Comparison of ENCODE assay signal across 8 mouse cellular contexts in the genomic region with DNA sequence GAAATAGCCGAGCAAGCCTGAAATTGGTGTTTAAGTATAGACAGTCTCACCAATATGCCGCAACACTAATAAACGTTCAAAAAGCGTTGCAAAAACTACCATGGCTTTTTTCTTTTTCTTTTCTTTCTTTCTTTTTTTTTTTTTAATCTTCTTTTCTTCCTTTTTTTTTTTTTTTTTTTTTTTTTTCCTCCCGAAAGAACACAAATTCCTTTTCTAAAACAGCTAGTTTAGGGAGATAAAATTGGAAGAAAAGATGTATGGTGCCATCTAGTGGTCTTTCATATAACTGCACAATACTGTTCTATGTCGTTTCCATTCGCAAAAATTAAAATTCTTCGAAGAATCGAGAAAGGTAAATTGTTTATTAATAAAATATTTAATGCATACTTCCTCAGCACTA. TPM values are rescaled to one million over a fixed set of nuclear protein-coding genes. Genes with fewer than 3 reads are reported as not detected.
A peak's percentile ranks its signal among the peaks of the same experiment; 100 is the strongest.
DNase-seq lines count a peak whose midpoint lies in the region; ATAC-seq and TF ChIP-seq lines count a peak whose summit lies in the region.
"Had no signal": no experiment of that assay in that cellular context is flagged by ENCODE, and none has a peak within 500 bp of the region (broad histone marks: within the 10 kb centered on the region; RNA-seq: fewer than 3 reads in every experiment).

No protein-coding gene starts in this region.

- in situ Hi-C loops in CH12.LX (cut with MboI; ENCODE audit: low pct_ligation_motif_present, low pct_unique_long_range_greater_than_20kb, low sequenced_read_pairs): loop anchor here (5.0 to 25.0 kb wide), 2 partner anchors 169 to 471 kb away; no protein-coding TSS in a partner anchor

- no peak for TF ChIP-seq POLR2A in CH12.LX (IDR thresholded peaks at IDR 0.05; ENCODE audit: low read depth, low read length)

- H3K4me2 ChIP-seq in CH12.LX (ENCODE audit: insufficient read depth, low read depth, poor library complexity, severe bottlenecking): no peak overlapping the region
- H3K4me2 ChIP-seq in neural tube, embryonic 15.5 days: no peak overlapping the region

- no peak overlapping the region for H3K27ac ChIP-seq in CH12.LX (ENCODE audit: insufficient read depth, low read depth)
- H3K27ac ChIP-seq in neural tube, embryonic 15.5 days (replicated peaks): no peak overlapping the region

- H3K4me1 ChIP-seq in CH12.LX (ENCODE audit: control insufficient read depth in 1 of 2, insufficient read depth in 2 of 2): peaks cover 11 to 28% of the 10 kb centered on the region in 2 experiments
- no peaks in the 10 kb centered on the region for H3K4me1 ChIP-seq in neural tube, embryonic 15.5 days

- peak overlapping the region in 2 of 3 experiments; percentile 41 to 60 for H3K4me3 ChIP-seq in CH12.LX (replicated peaks in 1 of 3; ENCODE audit: low read depth in 2 of 3, low read length in 2 of 3, poor library complexity in 1 of 3)
- H3K4me3 ChIP-seq in neural tube, embryonic 15.5 days (replicated peaks): no peak overlapping the region
- H3K4me3 ChIP-seq: megakaryocyte, embryonic 14.5 days had no signal

- DNase-seq in layer of hippocampus, adult 9-10 months (ENCODE audit: low spot score): peak; percentile 22
- no peak for DNase-seq in layer of hippocampus, adult 9-11 months
- DNase-seq in CH12.LX (ENCODE audit: extremely low read depth): peak; percentile 74
- peak; percentile 25 for DNase-seq in Muller cell, postnatal 12 days (ENCODE audit: inconsistent ontology term)
- DNase-seq in hindlimb bud, embryonic 11.5 days (ENCODE audit: extremely low spot score, low read depth, low spot score): peak; percentile 31

- no peak for ATAC-seq in neural tube, embryonic 15.5 days (ENCODE audit: low FRiP score)
- no peak for ATAC-seq in granulocyte monocyte progenitor cell, adult 5-6 weeks (replicated peaks; ENCODE audit: poor library complexity, severe bottlenecking)

- no peak overlapping the region; the same call in 1 of the 2 replicates for H3K9ac ChIP-seq in CH12.LX (ENCODE audit: insufficient read depth, low read depth)
- no peak overlapping the region for H3K9ac ChIP-seq in neural tube, embryonic 15.5 days (replicated peaks)

- TF ChIP-seq EP300 in CH12.LX (IDR thresholded peaks at IDR 0.05; ENCODE audit: low read length): no peak

- peaks cover 0 to 6% of the 10 kb centered on the region in 2 experiments for H3K36me3 ChIP-seq in CH12.LX (replicated peaks in 1 of 2; ENCODE audit: control insufficient read depth in 1 of 2, insufficient read depth in 1 of 2, low read length in 1 of 2)
- no peaks in the 10 kb centered on the region for H3K36me3 ChIP-seq in neural tube, embryonic 15.5 days

- H3K9me3 ChIP-seq in CH12.LX (replicated peaks; ENCODE audit: low read length): peaks cover 6% of the 10 kb centered on the region
- no peaks in the 10 kb centered on the region for H3K9me3 ChIP-seq in neural tube, embryonic 15.5 days (replicated peaks)

- TF ChIP-seq CTCF in CH12.LX (conservative IDR thresholded peaks at IDR 0.05 in 1 of 2, IDR thresholded peaks at IDR 0.05 in 1 of 2; ENCODE audit: low read depth in 2 of 2, low read length in 2 of 2): peak; percentile 15 to 73; a peak in 2 of 4 replicates

- H3K27me3 ChIP-seq in CH12.LX (replicated peaks): no peaks in the 10 kb centered on the region
- H3K27me3 ChIP-seq in neural tube, embryonic 15.5 days (replicated peaks): 0 out of 2 replicates have a peak, but pooled peaks cover 5% of the 10 kb centered on the region

- dilution Hi-C loops in CH12.LX (cut with MboI; ENCODE audit: extremely low pct_ligation_motif_present, extremely low pct_unique_long_range_greater_than_20kb, low sequenced_read_pairs): no loop called here

- no peaks in the 10 kb centered on the region for H3K79me2 ChIP-seq in CH12.LX (replicated peaks; ENCODE audit: control insufficient read depth, extremely low read depth, insufficient read depth, poor library complexity, severe bottlenecking)

- WGBS in neural tube, embryonic 15.5 days: 42% methylated on average over 9 of the region's 9 CpGs

- peak; percentile 87 for TF ChIP-seq RAD21 in CH12.LX (IDR thresholded peaks at IDR 0.05; ENCODE audit: low read depth, low read length)

TF ChIP-seq in CH12.LX, 34 proteins besides CTCF, POLR2A, EP300 and RAD21:
- TF ChIP-seq IRF4 (IDR thresholded peaks at IDR 0.05; ENCODE audit: low read depth, low read length): peak; percentile 13; the same call in 1 of the 2 replicates
- no peak for TF ChIP-seq ELF1 (IDR thresholded peaks at IDR 0.05; ENCODE audit: low read depth, low read length)
- TF ChIP-seq MEF2A (IDR thresholded peaks at IDR 0.05; ENCODE audit: borderline replicate concordance, low read depth, low read length): no peak
- no peak for TF ChIP-seq RCOR1 (conservative IDR thresholded peaks at IDR 0.05; ENCODE audit: low read depth, low read length)
- no peak for TF ChIP-seq USF2 (conservative IDR thresholded peaks at IDR 0.05; ENCODE audit: low read depth, low read length)
- no peak for TF ChIP-seq NELFE (IDR thresholded peaks at IDR 0.05; ENCODE audit: low read depth, low read length)
- TF ChIP-seq ZC3H11A (IDR thresholded peaks at IDR 0.05; ENCODE audit: low read depth, low read length): peak; percentile 86
- no peak; the same call in 1 of the 2 replicates for TF ChIP-seq JUN (IDR thresholded peaks at IDR 0.05; ENCODE audit: insufficient read depth, low read depth, low read length)
- TF ChIP-seq SMC3 (IDR thresholded peaks at IDR 0.05; ENCODE audit: low read depth, low read length): peak; percentile 72
- TF ChIP-seq UBTF (IDR thresholded peaks at IDR 0.05; ENCODE audit: low read depth, low read length): no peak
- no peak for TF ChIP-seq KAT2A (IDR thresholded peaks at IDR 0.05; ENCODE audit: insufficient replicate concordance, low read length)
- no peak for TF ChIP-seq SIN3A (IDR thresholded peaks at IDR 0.05; ENCODE audit: low read length)
- TF ChIP-seq ZNF384 (IDR thresholded peaks at IDR 0.05; ENCODE audit: low read depth, low read length): peak; percentile 98
- 0 out of 2 replicates have a peak, but pooled peaks have one; percentile 49 for TF ChIP-seq E2F4 (IDR thresholded peaks at IDR 0.05; ENCODE audit: insufficient replicate concordance, low read depth, low read length)
- TF ChIP-seq CHD1 (IDR thresholded peaks at IDR 0.05; ENCODE audit: low read depth, low read length): 0 out of 2 replicates have a peak, but pooled peaks have one; percentile 63
- TF ChIP-seq HCFC1 (IDR thresholded peaks at IDR 0.05; ENCODE audit: low read depth, low read length): no peak
- TF ChIP-seq TBP (conservative IDR thresholded peaks at IDR 0.05; ENCODE audit: low read depth, low read length): 0 out of 2 replicates have a peak, but pooled peaks have one; percentile 7
- no peak for TF ChIP-seq BHLHE40 (IDR thresholded peaks at IDR 0.05; ENCODE audit: low read depth, low read length)
- no peak for TF ChIP-seq CHD2 (IDR thresholded peaks at IDR 0.05; ENCODE audit: low read length)
- peak; percentile 61; the same call in 1 of the 2 replicates for TF ChIP-seq JUND (conservative IDR thresholded peaks at IDR 0.05; ENCODE audit: low read depth, low read length)
- TF ChIP-seq MYC (IDR thresholded peaks at IDR 0.05; ENCODE audit: low read depth, low read length): no peak
- no peak for TF ChIP-seq POLR2AphosphoS2 (IDR thresholded peaks at IDR 0.05; ENCODE audit: low read depth, low read length)

RNA-seq across cellular contexts. Expression of gene Gcg, which starts 25.4 kb away (rescaled TPM):
- total RNA-seq in CH12.LX (2012; rRNA removed) (0.13 and 0.17 TPM in 2 replicates), CH12.LX (2014; rRNA removed) (0.31 TPM in 1 of 2 replicates, not detected in the other)
- 0.38 TPM in 1 of 2 replicates, not detected in the other for polyA plus RNA-seq in CH12.LX (2012; ENCODE audit: insufficient read length, low read depth)
- 0.33 and 0.43 TPM in 2 replicates for polyA plus RNA-seq in neural tube, embryonic 15.5 days (2015; fragmentation: Nextera tagmentation; extraction: Ambion mirVana)
- not detected in 2 replicates for total RNA-seq in granulocyte monocyte progenitor cell, adult 5-6 weeks (2014; fragmentation: Nextera tagmentation)
- not detected in 2 replicates for total RNA-seq in granulocyte monocyte progenitor cell, adult 5-6 weeks (2017)

RNA-seq across cellular contexts. Expression of gene Dpp4, which starts 46.0 kb away (rescaled TPM):
- total RNA-seq in CH12.LX (2012; rRNA removed): 2.4 and 3.6 TPM in 2 replicates
- total RNA-seq in CH12.LX (2014; rRNA removed): 0.04 and 0.08 TPM in 2 replicates
- polyA plus RNA-seq in CH12.LX (2012; ENCODE audit: insufficient read length, low read depth): 0.29 and 0.61 TPM in 2 replicates
- polyA plus RNA-seq in neural tube, embryonic 15.5 days (2015; fragmentation: Nextera tagmentation; extraction: Ambion mirVana): 2.4 and 17.8 TPM in 2 replicates
- 11.0 and 13.8 TPM in 2 replicates for total RNA-seq in granulocyte monocyte progenitor cell, adult 5-6 weeks (2014; fragmentation: Nextera tagmentation)
- total RNA-seq in granulocyte monocyte progenitor cell, adult 5-6 weeks (2017): 14.6 and 15.2 TPM in 2 replicates
